Mouse (Mus musculus) ES-E14 (cell line): ENCODE results near the gene Pak7.

Experiments
- HCFC1 ChIP-seq: IDR thresholded peaks from 2 replicates; pipeline ENCODE4 v1.6.1; 2012; ENCODE audit warnings: low read length, inconsistent platforms, borderline replicate concordance; ENCODE audit not compliant: insufficient read depth
- ZNF384 ChIP-seq: IDR thresholded peaks from 2 replicates; pipeline ENCODE4 v1.6.1; 2012; ENCODE audit warnings: low read depth, low read length, inconsistent platforms

DNA sequence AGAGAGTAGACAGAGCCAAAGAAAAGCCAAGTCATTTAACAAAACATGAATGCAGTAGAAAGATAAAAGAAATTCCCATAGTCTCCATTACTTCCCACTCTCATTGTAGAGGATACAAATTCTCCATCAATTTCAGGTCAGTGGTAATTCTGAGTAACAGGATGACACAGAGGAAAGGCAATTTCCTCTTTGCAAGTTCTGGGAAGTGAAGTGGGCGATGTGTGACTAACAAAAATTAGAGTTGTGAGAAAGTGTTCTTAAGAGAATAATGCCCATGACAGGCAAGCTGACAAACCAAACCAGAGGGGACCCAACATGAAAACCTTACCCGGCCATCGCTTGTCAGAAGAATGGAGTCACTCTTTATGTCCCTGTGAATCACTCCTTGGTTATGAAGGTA is 290.6 kb downstream of the Pak7 start:
- TF ChIP-seq HCFC1: no peak
- no peak for TF ChIP-seq ZNF384
